Mouse (Mus musculus): ENCODE measurements around the gene Rnaseh2c.
A peak's percentile ranks its signal among the peaks of the same experiment; 100 is the strongest.

Gene Rnaseh2c

GRCm38 (mm10) chr19:5636571-5637041, 34.9 kb downstream of the Rnaseh2c start:
- peak; percentile 43 for DNase-seq (ENCODE audit: low read depth)

- DNase-seq (ENCODE audit: low read depth), result peak; percentile 96
Measured at GRCm38 (mm10) chr19:5637069-5638047, 35.7 kb downstream of the Rnaseh2c start, which contains the start of gene Rela. Rela (plus strand) TSS chr19:5637483.

- no peak for DNase-seq (ENCODE audit: low read depth)
Measured at GRCm38 (mm10) chr19:5638416-5639005, 36.8 kb downstream of the Rnaseh2c start.

GRCm38 (mm10) chr19:5640339-5640738, 38.7 kb downstream of the Rnaseh2c start:
- DNase-seq (ENCODE audit: low read depth), result no peak

GRCm38 (mm10) chr19:5641021-5641420, 39.3 kb downstream of the Rnaseh2c start:
- DNase-seq (ENCODE audit: low read depth), result no peak

- no peak for DNase-seq (ENCODE audit: low read depth)
Measured at GRCm38 (mm10) chr19:5641641-5642040, 40.0 kb downstream of the Rnaseh2c start.

- DNase-seq (ENCODE audit: low read depth), result no peak
Measured at GRCm38 (mm10) chr19:5645280-5645679, 43.6 kb downstream of the Rnaseh2c start.

GRCm38 (mm10) chr19:5646731-5647330, 45.2 kb downstream of the Rnaseh2c start:
- DNase-seq (ENCODE audit: low read depth), result no peak

GRCm38 (mm10) chr19:5647791-5648190, 46.1 kb downstream of the Rnaseh2c start:
- no peak for DNase-seq (ENCODE audit: low read depth)

GRCm38 (mm10) chr19:5648401-5649297, 47.0 kb downstream of the Rnaseh2c start:
- DNase-seq (ENCODE audit: low read depth), result peak; percentile 86

GRCm38 (mm10) chr19:5649298-5649741, 47.6 kb downstream of the Rnaseh2c start:
- no peak for DNase-seq (ENCODE audit: low read depth)

- DNase-seq (ENCODE audit: low read depth), result no peak
Measured at GRCm38 (mm10) chr19:5651502-5652274, 50.0 kb downstream of the Rnaseh2c start.

- no peak for DNase-seq (ENCODE audit: low read depth)
Measured at GRCm38 (mm10) chr19:5652570-5652969, 50.9 kb downstream of the Rnaseh2c start.

- no peak for DNase-seq (ENCODE audit: low read depth)
Measured at GRCm38 (mm10) chr19:5653969-5654719, 52.5 kb downstream of the Rnaseh2c start.

- DNase-seq (ENCODE audit: low read depth), result no peak
Measured at GRCm38 (mm10) chr19:5654720-5655298, 53.1 kb downstream of the Rnaseh2c start.
